Mouse (Mus musculus) liver, embryonic 14.5 days (tissue): ENCODE measurements at regions not wholly inside any gene's neighbourhood (a gene's known extent, or its start where the extent isn't known, plus 50 kb on each side); places are given as distances from the start of the nearest gene placed in this dataset.

Experiments
- CTCF ChIP-seq: IDR thresholded peaks from 2 replicates; pipeline ENCODE4 v1.5.1; 2016; ENCODE audit warnings: antibody characterized with exemption, low read depth, control low read depth
- EP300 ChIP-seq: IDR thresholded peaks from 2 replicates; pipeline ENCODE4 v1.6.1; 2016; ENCODE audit warnings: antibody characterized with exemption, low read depth

GRCm38 (mm10) chr14:105732221-105733012 lies 164.2 kb downstream of the Spry2 start:
- no peak for TF ChIP-seq CTCF
- no peak for TF ChIP-seq EP300
